Mouse (Mus musculus): ENCODE results near the gene Cox8a. TPM values are rescaled to one million over a fixed set of nuclear protein-coding genes. Genes with fewer than 3 reads are reported as not detected.

Gene Cox8a
- 100 to 1,000 TPM; 263 to 296 TPM for total RNA-seq (2023)

GRCm38 (mm10) chr19:7217162-7217925 is at the start of gene Cox8a:
Gene Cox8a (minus strand): TSS chr19:7217616.

GRCm38 (mm10) chr19:7240782-7241690 is 23.6 kb upstream of the Cox8a start, which contains the start of gene Naa40:
Gene Naa40 (minus strand): TSS chr19:7241183.

GRCm38 (mm10) chr19:7205753-7206736 is 11.4 kb downstream of the Cox8a start, which contains the start of gene Otub1:
Gene Otub1 (minus strand): TSS chr19:7206316.

Other genes with a start within 250 kb of the Cox8a start
- gene Ppp1r14b, start 242.6 kb downstream of the Cox8a start, total RNA-seq (2023): 100 to 1,000 TPM; 130 to 155 TPM
- gene Plcb3, start 241.1 kb downstream of the Cox8a start, total RNA-seq (2023): 10 to 100 TPM; 13.8 TPM
- 10 to 100 TPM; 17.0 to 22.9 TPM for gene Fkbp2, start 237.1 kb downstream of the Cox8a start, total RNA-seq (2023)
- gene Vegfb, start 230.0 kb downstream of the Cox8a start, total RNA-seq (2023): 10 to 100 TPM; 10.7 to 13.1 TPM
- 10 to 100 TPM; 25.1 to 28.3 TPM for gene Dnajc4, start 225.0 kb downstream of the Cox8a start, total RNA-seq (2023)
- 1 to 10 TPM; 4.2 to 8.3 TPM for gene Nudt22, start 221.5 kb downstream of the Cox8a start, total RNA-seq (2023)
- 1 to 10 TPM; 2.1 to 3.4 TPM for gene Trpt1, start 221.5 kb downstream of the Cox8a start, total RNA-seq (2023)
- gene Fermt3, start 198.1 kb downstream of the Cox8a start, total RNA-seq (2023): 100 to 1,000 TPM; 179 to 199 TPM
- 100 to 1,000 TPM; 105 to 157 TPM for gene Stip1, start 177.6 kb downstream of the Cox8a start, total RNA-seq (2023)
- gene Macrod1, start 160.8 kb downstream of the Cox8a start, total RNA-seq (2023): 10 to 100 TPM; 12.1 to 16.4 TPM
- gene Flrt1, start 111.9 kb downstream of the Cox8a start, total RNA-seq (2023): not detected
- 100 to 1,000 TPM; 117 to 119 TPM for gene Otub1, start 11.3 kb downstream of the Cox8a start, total RNA-seq (2023)
- 10 to 100 TPM; 39.2 to 43.8 TPM for gene Naa40, start 23.6 kb upstream of the Cox8a start, total RNA-seq (2023)
- 1 to 10 TPM; 1.5 to 1.7 TPM for gene Rcor2, start 49.7 kb upstream of the Cox8a start, total RNA-seq (2023)
- gene Mark2, start 124.2 kb upstream of the Cox8a start, total RNA-seq (2023): 100 to 1,000 TPM; 255 to 274 TPM
- gene Spindoc, start 165.4 kb upstream of the Cox8a start, total RNA-seq (2023): 10 to 100 TPM; 25.2 to 29.4 TPM
- gene 2700081O15Rik, start 200.0 kb upstream of the Cox8a start, total RNA-seq (2023): 1 to 10 TPM; 2.3 to 3.2 TPM

Data from T-cell, adult 66 days (primary cell).